Mouse (Mus musculus): ENCODE results near the gene Crabp1.

GRCm38 (mm10) chr9:54776451-54776982 lies 12.0 kb downstream of the Crabp1 start:
- no peak for TF ChIP-seq POLR2A (IDR thresholded peaks at IDR 0.05; ENCODE audit: borderline replicate concordance, extremely low read depth, low read depth, low read length)
- TF ChIP-seq CTCF (IDR thresholded peaks at IDR 0.05; ENCODE audit: insufficient read depth, low read length): no peak

Measured in lung, adult 2 months (tissue).